In the genomic region with DNA sequence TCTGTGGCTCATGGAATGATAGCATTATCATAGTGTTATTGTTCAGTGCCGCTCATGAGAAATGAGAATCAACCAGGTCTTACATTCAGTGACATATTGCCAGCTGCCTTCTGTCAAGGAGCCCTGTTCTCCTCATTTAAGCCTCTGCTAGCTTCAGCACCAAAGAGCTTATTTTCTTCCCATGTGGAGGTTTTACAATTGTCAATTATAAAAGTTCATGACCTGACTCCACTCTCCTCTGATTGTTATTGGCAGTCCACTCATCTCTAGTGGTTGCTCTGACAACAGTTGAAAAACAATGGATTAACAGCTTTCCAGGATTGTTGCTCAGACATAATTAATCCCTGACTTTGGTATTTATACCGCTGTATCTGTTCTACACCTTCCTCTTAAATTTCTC, we compare ENCODE assay signal across 15 mouse cellular contexts.
DNase-seq lines count a peak whose midpoint lies in the region; TF ChIP-seq lines count a peak whose summit lies in the region.
"Had no signal": no experiment of that assay in that cellular context is flagged by ENCODE, and none has a peak within 500 bp of the region (broad histone marks: within the 10 kb centered on the region; RNA-seq: fewer than 3 reads in every experiment).

No protein-coding gene starts in this region.

- no peak for TF ChIP-seq CTCF in brain, embryonic 14.5 days (IDR thresholded peaks at IDR 0.05; ENCODE audit: borderline replicate concordance, extremely low read depth, insufficient read depth, insufficient read length)

- intact Hi-C loops in left cerebral cortex, postnatal 14 days (cut with DNase I), result no loop called here

- DNase-seq in Muller cell, postnatal 12 days (ENCODE audit: inconsistent ontology term), result peak; percentile 14
- peak; percentile 9 for DNase-seq in brain, embryonic 14.5 days (ENCODE audit: low read depth)
- peak; percentile 51 for DNase-seq in retina, postnatal 1 day
- no peak for DNase-seq in left cerebral cortex, postnatal 14 days (ENCODE audit: low spot score in 2 of 2)
- DNase-seq in thymus, postnatal 14 days, result no peak
- DNase-seq: adrenal gland, adult 8-10 months; adrenal gland, postnatal 14 days; adrenal gland, postnatal 36 days; cerebellum, adult 11 months; cerebellum, adult 18-20 months; cerebellum, adult 8-10 months; cerebellum, adult 9-11 months; cerebellum, postnatal 14 days; cerebellum, postnatal 36 days; embryo, embryonic 11 days had no signal

- no peak for TF ChIP-seq POLR2A in brain, embryonic 14.5 days (IDR thresholded peaks at IDR 0.05; ENCODE audit: borderline replicate concordance, extremely low read depth, insufficient read depth, insufficient read length, poor library complexity, severe bottlenecking)

Comparison
In these comparisons a context has a peak if more than half of its experiments do, and no peak if none do; other contexts are left out.
1. DNase-seq: peak in Muller cell, postnatal 12 days (single experiment), brain, embryonic 14.5 days (single experiment) and retina, postnatal 1 day (single experiment); none in left cerebral cortex, postnatal 14 days (0 of 2) and thymus, postnatal 14 days (single experiment).